Mouse (Mus musculus) neural tube, embryonic 15.5 days (tissue): ENCODE results near the gene Ddah1. TPM values are rescaled to one million over a fixed set of nuclear protein-coding genes. Genes with fewer than 3 reads are reported as not detected.

Experiments used
- ATAC-seq: fragments of 200-750 bp; cut with Nextera tagmentation; 2 replicates; pipeline ENCODE4 v1.8.0; 2017; ENCODE audit warnings: mild to moderate bottlenecking, moderate TSS enrichment, moderate library complexity; ENCODE audit not compliant: low FRiP score
- H3K27ac ChIP-seq: fragments of 300-500 bp; sonication (generic); replicated peaks from 2 replicates; pipeline ENCODE4 v1.5.1; 2015; ENCODE audit warnings: mild to moderate bottlenecking, inconsistent platforms
- H3K27me3 ChIP-seq: fragments of 300-500 bp; sonication (generic); replicated peaks from 2 replicates; pipeline ENCODE4 v1.6.1; 2015; ENCODE audit warnings: inconsistent platforms
- H3K36me3 ChIP-seq: fragments of 300-500 bp; sonication (generic); 2 replicates; pipeline ENCODE4 v1.6.1; 2015; ENCODE audit warnings: inconsistent platforms
- H3K4me1 ChIP-seq: fragments of 300-500 bp; sonication (generic); 2 replicates; pipeline ENCODE4 v1.6.1; 2015; ENCODE audit warnings: inconsistent platforms
- H3K4me2 ChIP-seq: fragments of 300-500 bp; sonication (generic); 2 replicates; pipeline ENCODE4 v1.6.1; 2015; ENCODE audit warnings: inconsistent platforms, mild to moderate bottlenecking, moderate library complexity
- H3K4me3 ChIP-seq: fragments of 300-500 bp; sonication (generic); replicated peaks from 2 replicates; pipeline ENCODE4 v1.5.1; 2015; ENCODE audit warnings: mild to moderate bottlenecking, inconsistent platforms
- H3K9ac ChIP-seq: fragments of 300-500 bp; sonication (generic); replicated peaks from 2 replicates; pipeline ENCODE4 v1.6.1; 2015; ENCODE audit warnings: mild to moderate bottlenecking, inconsistent platforms
- H3K9me3 ChIP-seq: fragments of 300-500 bp; sonication (generic); replicated peaks from 2 replicates; pipeline ENCODE4 v1.6.1; 2016; ENCODE audit warnings: inconsistent platforms
- WGBS: fragments of 180-500 bp; shearing (Covaris S2); methylation state at CpG from one replicate; pipeline ENCODE4 v1.1.7; 2015; ENCODE audit warnings: mixed read lengths; 5-methylcytosine and 5-hydroxymethylcytosine counted together
- polyA plus RNA-seq: library from polyadenylated mRNA; unstranded; fragments of >200 nt; fragmentation: Nextera tagmentation; extraction: Ambion mirVana; gene quantifications from 2 replicates; pipeline ENCODE4 v1.2.1, GENCODE M21; 2015

Ddah1 gene
- polyA plus RNA-seq, 1 experiment from 2014 or later = 123 TPM

GRCm38 (mm10) chr3:145768439-145768838, 10.0 kb downstream of the Ddah1 start:
- WGBS = 99% methylated on average over 4 of the region's 4 CpGs
- Histone ChIP-seq H3K9me3 (no peaks in the 10 kb centered on the region), H3K4me1 (peaks cover 10% of the 10 kb centered on the region), H3K4me3 (no peak overlapping the region), H3K36me3 (no peaks in the 10 kb centered on the region), H3K9ac (no peak overlapping the region), H3K4me2 (no peak overlapping the region), H3K27me3 (no peaks in the 10 kb centered on the region), H3K27ac (no peak overlapping the region)
- ATAC-seq = no peak

GRCm38 (mm10) chr3:145773384-145773783, 14.9 kb downstream of the Ddah1 start:
- 0 out of 2 replicates have a peak, but pooled peaks cover 3% of the 10 kb centered on the region for H3K4me1 ChIP-seq
- H3K27ac ChIP-seq = no peak overlapping the region
- H3K9me3 ChIP-seq = no peaks in the 10 kb centered on the region
- no peak for ATAC-seq
- H3K36me3 ChIP-seq = no peaks in the 10 kb centered on the region
- WGBS = 94% methylated on average over 9 of the region's 9 CpGs
- H3K4me3 ChIP-seq = no peak overlapping the region
- no peak overlapping the region for H3K9ac ChIP-seq
- H3K27me3 ChIP-seq = no peaks in the 10 kb centered on the region
- no peak overlapping the region for H3K4me2 ChIP-seq

- H3K27ac ChIP-seq = no peak overlapping the region
- no peaks in the 10 kb centered on the region for H3K27me3 ChIP-seq
- no peaks in the 10 kb centered on the region for H3K36me3 ChIP-seq
- no peak for ATAC-seq
- H3K9ac ChIP-seq = no peak overlapping the region
- H3K4me2 ChIP-seq = no peak overlapping the region
- H3K4me3 ChIP-seq = no peak overlapping the region
- WGBS = 90% methylated on average over 7 of the region's 7 CpGs
- 0 out of 2 replicates have a peak, but pooled peaks cover 11% of the 10 kb centered on the region for H3K4me1 ChIP-seq
- H3K9me3 ChIP-seq = no peaks in the 10 kb centered on the region
These were observed 15.9 kb downstream of the Ddah1 start for GRCm38 (mm10) chr3:145774336-145774735.

- Histone ChIP-seq H3K4me2 (no peak overlapping the region), H3K27ac (no peak overlapping the region), H3K36me3 (no peaks in the 10 kb centered on the region), H3K9me3 (no peaks in the 10 kb centered on the region), H3K9ac (no peak overlapping the region), H3K4me1 (0 out of 2 replicates have a peak, but pooled peaks cover 11% of the 10 kb centered on the region), H3K4me3 (no peak overlapping the region), H3K27me3 (no peaks in the 10 kb centered on the region)
- no peak for ATAC-seq
- 46% methylated on average over 5 of the region's 5 CpGs for WGBS
These were observed 16.8 kb downstream of the Ddah1 start for GRCm38 (mm10) chr3:145775236-145775635.

- no peaks in the 10 kb centered on the region for H3K27me3 ChIP-seq
- H3K27ac ChIP-seq = no peak overlapping the region
- ATAC-seq = no peak
- H3K4me1 ChIP-seq = peaks cover 13% of the 10 kb centered on the region; the same call in 1 of the 2 replicates
- no peaks in the 10 kb centered on the region for H3K36me3 ChIP-seq
- H3K4me2 ChIP-seq = no peak overlapping the region
- no peak overlapping the region for H3K4me3 ChIP-seq
- no peaks in the 10 kb centered on the region for H3K9me3 ChIP-seq
- no peak overlapping the region for H3K9ac ChIP-seq
- 90% methylated on average over 5 of the region's 5 CpGs for WGBS
These were observed 17.4 kb downstream of the Ddah1 start for GRCm38 (mm10) chr3:145775862-145776261.

GRCm38 (mm10) chr3:145777006-145777405, 18.5 kb downstream of the Ddah1 start:
- Histone ChIP-seq H3K4me1 (peaks cover 16% of the 10 kb centered on the region; the same call in 1 of the 2 replicates), H3K9me3 (no peaks in the 10 kb centered on the region), H3K27me3 (no peaks in the 10 kb centered on the region), H3K4me2 (no peak overlapping the region), H3K4me3 (no peak overlapping the region), H3K9ac (no peak overlapping the region), H3K36me3 (no peaks in the 10 kb centered on the region), H3K27ac (no peak overlapping the region)
- ATAC-seq = no peak
- WGBS = 91% methylated on average over 15 of the region's 15 CpGs

- 75% methylated on average over 6 of the region's 6 CpGs for WGBS
- no peak overlapping the region for H3K4me2 ChIP-seq
- H3K36me3 ChIP-seq = no peaks in the 10 kb centered on the region
- H3K9ac ChIP-seq = no peak overlapping the region
- H3K27me3 ChIP-seq = no peaks in the 10 kb centered on the region
- peaks cover 25% of the 10 kb centered on the region for H3K4me1 ChIP-seq
- no peak overlapping the region for H3K4me3 ChIP-seq
- ATAC-seq = no peak
- H3K27ac ChIP-seq = no peak overlapping the region
- H3K9me3 ChIP-seq = no peaks in the 10 kb centered on the region
These were observed 20.0 kb downstream of the Ddah1 start for GRCm38 (mm10) chr3:145778406-145778922.

GRCm38 (mm10) chr3:145779279-145779973, 21.0 kb downstream of the Ddah1 start:
- H3K9ac ChIP-seq = no peak overlapping the region
- no peak for ATAC-seq
- no peak overlapping the region for H3K4me3 ChIP-seq
- H3K36me3 ChIP-seq = no peaks in the 10 kb centered on the region
- no peaks in the 10 kb centered on the region for H3K27me3 ChIP-seq
- H3K4me2 ChIP-seq = no peak overlapping the region
- H3K4me1 ChIP-seq = peaks cover 25% of the 10 kb centered on the region
- no peaks in the 10 kb centered on the region for H3K9me3 ChIP-seq
- WGBS = 50% methylated on average over 5 of the region's 5 CpGs
- no peak overlapping the region for H3K27ac ChIP-seq

GRCm38 (mm10) chr3:145780784-145781442, 22.4 kb downstream of the Ddah1 start:
- Histone ChIP-seq H3K27ac (no peak overlapping the region), H3K9me3 (no peaks in the 10 kb centered on the region), H3K4me2 (no peak overlapping the region), H3K36me3 (no peaks in the 10 kb centered on the region), H3K9ac (no peak overlapping the region), H3K4me1 (peaks cover 22% of the 10 kb centered on the region), H3K27me3 (no peaks in the 10 kb centered on the region), H3K4me3 (no peak overlapping the region)
- 47% methylated on average over 14 of the region's 14 CpGs for WGBS
- no peak for ATAC-seq

GRCm38 (mm10) chr3:145785244-145785643, 26.8 kb downstream of the Ddah1 start:
- H3K4me2 ChIP-seq = no peak overlapping the region
- ATAC-seq = no peak
- no peaks in the 10 kb centered on the region for H3K36me3 ChIP-seq
- H3K27ac ChIP-seq = no peak overlapping the region
- H3K9ac ChIP-seq = no peak overlapping the region
- peaks cover 20% of the 10 kb centered on the region for H3K4me1 ChIP-seq
- WGBS = 84% methylated on average over 7 of the region's 7 CpGs
- H3K27me3 ChIP-seq = no peaks in the 10 kb centered on the region
- no peak overlapping the region for H3K4me3 ChIP-seq
- H3K9me3 ChIP-seq = no peaks in the 10 kb centered on the region

GRCm38 (mm10) chr3:145787303-145787702, 28.8 kb downstream of the Ddah1 start:
- H3K4me1 ChIP-seq = peaks cover 25% of the 10 kb centered on the region
- H3K9me3 ChIP-seq = no peaks in the 10 kb centered on the region
- WGBS = 85% methylated on average over 9 of the region's 9 CpGs
- H3K27ac ChIP-seq = no peak overlapping the region
- ATAC-seq = no peak
- H3K36me3 ChIP-seq = no peaks in the 10 kb centered on the region
- H3K4me3 ChIP-seq = no peak overlapping the region
- H3K4me2 ChIP-seq = no peak overlapping the region
- H3K27me3 ChIP-seq = no peaks in the 10 kb centered on the region
- no peak overlapping the region for H3K9ac ChIP-seq

- ATAC-seq = no peak
- no peak overlapping the region for H3K4me2 ChIP-seq
- WGBS = 93% methylated on average over 7 of the region's 7 CpGs
- peaks cover 21% of the 10 kb centered on the region for H3K4me1 ChIP-seq
- no peak overlapping the region for H3K4me3 ChIP-seq
- H3K9me3 ChIP-seq = no peaks in the 10 kb centered on the region
- H3K36me3 ChIP-seq = no peaks in the 10 kb centered on the region
- H3K27me3 ChIP-seq = no peaks in the 10 kb centered on the region
- H3K27ac ChIP-seq = no peak overlapping the region
- H3K9ac ChIP-seq = no peak overlapping the region
These were observed 30.6 kb downstream of the Ddah1 start for GRCm38 (mm10) chr3:145789114-145789513.
